Mouse (Mus musculus) NIH3T3 (cell line): ENCODE measurements around the gene Hoxa9.

Source experiments
- DNase-seq: peaks from one replicate; pipeline ENCODE4 v3.0.0-alpha.2; 2012; ENCODE audit warnings: low read depth

The Hoxa9 gene

DNA sequence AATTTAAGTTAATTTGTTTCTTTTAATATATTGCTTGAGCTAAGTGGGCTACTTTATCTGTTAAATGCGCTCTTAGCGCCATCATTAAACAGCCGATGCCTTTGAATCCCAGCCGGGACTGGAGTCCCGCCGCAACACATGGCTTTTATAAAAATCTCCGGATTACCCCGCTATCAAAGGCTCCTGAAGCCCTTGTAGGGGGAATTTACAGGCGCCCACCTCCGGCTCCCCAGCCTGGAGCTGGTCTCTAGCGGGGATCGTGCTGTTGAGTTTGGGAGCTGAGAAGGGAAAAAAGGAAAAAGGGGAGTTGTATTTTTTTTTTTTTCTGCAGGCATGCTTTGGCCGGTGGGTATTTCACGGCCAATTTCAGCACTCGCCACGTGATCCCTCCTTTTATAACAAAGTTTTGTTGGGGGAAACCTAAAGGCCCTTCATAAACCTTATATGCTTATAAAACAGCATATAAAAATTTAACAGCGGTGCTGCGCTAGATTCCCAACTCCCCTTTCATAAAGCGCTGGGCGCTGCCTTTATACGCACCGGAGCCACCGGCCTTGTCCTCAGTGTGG lies 13.7 kb upstream of the Hoxa9 start:
- no peak for DNase-seq

GRCm38 (mm10) chr6:52243681-52244121 lies 12.8 kb upstream of the Hoxa9 start:
- no peak for DNase-seq

- no peak for DNase-seq
Observed at GRCm38 (mm10) chr6:52242801-52243332, 12.0 kb upstream of the Hoxa9 start.

GRCm38 (mm10) chr6:52241001-52241621 lies 10.2 kb upstream of the Hoxa9 start:
- DNase-seq, result no peak

DNA sequence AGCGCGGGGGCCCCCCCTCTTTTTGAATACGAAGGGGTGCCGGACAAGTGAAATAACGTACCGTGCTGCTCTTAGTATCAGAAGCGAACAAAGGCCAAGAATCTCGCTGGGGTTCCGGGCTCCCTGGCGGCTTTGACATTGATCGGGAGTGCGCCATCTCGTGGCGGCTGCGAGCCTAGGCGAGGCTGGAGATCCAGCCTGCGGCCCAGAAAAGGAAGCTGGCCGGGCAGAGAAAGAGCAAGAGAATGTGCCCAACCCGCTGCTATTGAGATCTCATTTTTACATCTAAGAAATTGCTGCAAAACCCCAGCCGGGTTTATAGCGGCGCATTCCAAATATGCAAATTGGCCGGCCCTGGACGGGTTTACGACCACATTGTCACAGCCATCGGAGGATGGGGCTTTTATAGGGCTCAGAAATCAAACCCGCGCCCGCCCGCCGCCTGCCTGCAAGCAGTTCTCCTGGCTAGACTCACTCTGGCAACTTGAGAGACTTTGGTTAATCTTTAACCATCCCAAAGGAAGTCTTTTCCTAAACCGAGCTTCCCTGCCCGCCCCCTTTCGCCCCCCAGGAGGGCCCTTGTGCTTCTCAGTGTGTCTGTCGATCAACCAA lies 9.6 kb upstream of the Hoxa9 start, which contains the start of gene Hoxa10:
Gene Hoxa10, minus strand, starts transcription at position 466 of the 612 bp plus-strand sequence.
- DNase-seq, result peak; percentile 78

GRCm38 (mm10) chr6:52239625-52240388 lies 8.9 kb upstream of the Hoxa9 start:
- no peak for DNase-seq

DNA sequence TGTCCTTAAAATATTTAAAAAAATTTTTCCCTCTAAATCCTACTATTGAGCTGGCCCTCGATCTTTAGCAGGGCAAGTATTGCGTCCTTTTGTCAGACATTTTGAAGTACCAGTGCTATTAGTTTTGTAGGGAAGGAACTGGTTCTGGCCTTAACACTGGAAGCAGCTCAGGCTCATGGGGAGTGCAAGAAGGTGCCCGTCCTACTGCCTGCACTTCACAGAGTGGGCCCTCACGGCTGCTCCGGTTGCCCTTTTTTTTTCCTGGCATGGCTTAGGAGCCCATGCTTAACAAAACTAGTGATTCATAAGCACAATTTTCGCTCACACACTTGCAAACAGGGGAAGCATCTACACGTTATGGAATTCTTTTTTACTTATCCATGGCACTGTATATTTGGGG lies 8.1 kb upstream of the Hoxa9 start:
- DNase-seq, result no peak

GRCm38 (mm10) chr6:52238155-52238545 lies 7.3 kb upstream of the Hoxa9 start:
- DNase-seq, result no peak

- no peak for DNase-seq
Observed at GRCm38 (mm10) chr6:52237346-52238154, 6.7 kb upstream of the Hoxa9 start.

- no peak for DNase-seq
Observed at GRCm38 (mm10) chr6:52236806-52237205, 5.9 kb upstream of the Hoxa9 start.

GRCm38 (mm10) chr6:52235866-52236265 lies 5.0 kb upstream of the Hoxa9 start:
- DNase-seq, result no peak

DNA sequence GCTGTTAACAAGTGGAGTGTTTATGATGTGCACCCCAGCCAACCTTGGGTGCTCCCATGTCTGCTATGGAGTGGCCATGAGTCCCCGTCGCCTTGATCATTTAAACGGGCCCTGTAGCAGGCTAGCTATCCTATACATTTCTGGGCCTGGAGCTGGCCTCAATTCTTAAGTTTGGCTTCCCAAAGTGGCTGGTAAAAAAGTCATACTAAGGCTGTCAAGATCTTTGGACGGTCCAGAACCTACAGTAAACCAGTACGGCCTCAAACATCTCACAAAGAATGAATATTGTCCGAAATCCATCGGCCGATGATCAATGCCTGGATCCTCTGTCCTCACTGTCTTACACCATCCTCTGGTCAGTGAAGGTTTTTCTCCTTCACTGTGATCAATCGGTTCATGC lies 4.4 kb upstream of the Hoxa9 start:
- DNase-seq, result no peak

DNA sequence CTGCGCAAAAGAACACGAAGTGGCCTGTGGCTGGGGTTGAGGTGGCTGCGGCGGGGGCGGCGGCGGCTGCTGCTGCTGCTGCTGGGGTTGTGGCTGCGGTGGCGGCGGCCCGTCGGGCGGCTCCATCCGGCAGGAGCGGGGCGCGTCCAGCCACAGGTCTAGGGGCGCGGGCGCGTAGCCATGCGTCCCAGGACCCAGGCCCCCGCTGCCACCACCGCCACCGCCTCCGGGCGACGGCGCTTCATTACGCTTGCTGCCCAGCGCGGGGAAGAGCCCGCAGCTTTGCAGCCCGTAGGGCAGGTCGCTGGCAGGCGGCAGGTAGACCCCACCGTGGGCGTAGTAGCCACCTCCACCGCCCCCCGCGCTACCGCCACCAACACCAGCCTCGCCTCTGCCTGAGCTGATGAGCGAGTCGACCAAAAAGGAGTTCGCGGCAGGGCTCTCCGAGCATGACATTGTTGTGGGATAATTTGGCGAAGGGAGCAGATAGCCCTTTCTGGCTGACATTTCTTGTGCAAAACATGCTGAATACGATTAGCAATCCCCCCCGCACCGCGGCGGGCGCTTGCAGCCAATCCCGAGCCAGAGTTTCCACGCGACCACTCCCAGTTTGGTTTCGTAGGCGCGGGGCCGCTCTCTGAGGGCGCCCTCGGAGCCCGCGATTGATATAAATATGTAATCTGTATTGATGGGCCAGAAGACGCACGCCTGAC lies 3.7 kb upstream of the Hoxa9 start:
- no peak for DNase-seq

- no peak for DNase-seq
Observed at GRCm38 (mm10) chr6:52233546-52234427, 2.9 kb upstream of the Hoxa9 start.

- DNase-seq, result no peak
Observed at GRCm38 (mm10) chr6:52232984-52233545, 2.2 kb upstream of the Hoxa9 start.

DNA sequence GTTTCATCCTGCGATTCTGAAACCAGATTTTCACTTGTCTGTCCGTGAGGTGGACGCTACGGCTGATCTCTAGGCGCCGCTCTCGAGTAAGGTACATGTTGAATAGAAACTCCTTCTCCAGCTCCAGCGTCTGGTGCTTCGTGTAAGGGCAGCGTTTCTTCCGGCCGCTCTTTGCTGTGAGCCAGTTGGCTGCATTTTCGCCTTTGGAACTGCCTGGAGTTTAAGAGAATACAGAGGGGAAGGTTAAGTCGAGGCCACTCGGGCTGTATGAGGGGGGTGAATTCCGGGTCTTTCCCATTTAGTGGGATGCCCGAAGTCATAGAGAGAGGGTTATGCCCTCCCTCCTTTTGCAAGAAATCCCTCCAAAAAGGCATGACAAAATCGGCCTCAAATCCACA lies 1.7 kb upstream of the Hoxa9 start:
- DNase-seq, result no peak

- DNase-seq, result no peak
Observed at GRCm38 (mm10) chr6:52231885-52232567, 1.1 kb upstream of the Hoxa9 start.

GRCm38 (mm10) chr6:52229558-52230416 lies 1.1 kb downstream of the Hoxa9 start:
- no peak for DNase-seq
